Mouse (Mus musculus) limb, embryonic 13.5 days (tissue): ENCODE measurements around the gene Gnb2. TPM values are rescaled to one million over a fixed set of nuclear protein-coding genes. Genes with fewer than 3 reads are reported as not detected.

ENCODE experiments used
- ATAC-seq: fragments of 200-750 bp; cut with Nextera tagmentation; 2 replicates; pipeline ENCODE4 v1.8.0; 2017; ENCODE audit warnings: low read depth, moderate number of reproducible peaks, moderate TSS enrichment; ENCODE audit not compliant: low FRiP score
- H3K27ac ChIP-seq: fragments of 300-500 bp; sonication (generic); 2 replicates; pipeline ENCODE4 v1.5.1; 2015; ENCODE audit warnings: inconsistent platforms, mild to moderate bottlenecking, moderate library complexity
- H3K27me3 ChIP-seq: fragments of 300-500 bp; sonication (generic); 2 replicates; pipeline ENCODE4 v1.6.1; 2015; ENCODE audit warnings: mild to moderate bottlenecking, inconsistent platforms
- H3K36me3 ChIP-seq: fragments of 300-500 bp; sonication (generic); 2 replicates; pipeline ENCODE4 v1.6.1; 2015; ENCODE audit warnings: inconsistent platforms, mild to moderate bottlenecking, moderate library complexity
- H3K4me1 ChIP-seq: fragments of 300-500 bp; sonication (generic); 2 replicates; pipeline ENCODE4 v1.6.1; 2015; ENCODE audit warnings: inconsistent platforms
- H3K4me2 ChIP-seq: fragments of 300-500 bp; sonication (generic); replicated peaks from 2 replicates; pipeline ENCODE4 v1.6.1; 2015; ENCODE audit warnings: inconsistent platforms, mild to moderate bottlenecking, moderate library complexity
- H3K4me3 ChIP-seq: fragments of 300-500 bp; sonication (generic); 2 replicates; pipeline ENCODE4 v1.5.1; 2015; ENCODE audit warnings: moderate library complexity, mild to moderate bottlenecking, inconsistent platforms
- H3K9ac ChIP-seq: fragments of 300-500 bp; sonication (generic); 2 replicates; pipeline ENCODE4 v1.6.1; 2015; ENCODE audit warnings: mild to moderate bottlenecking, inconsistent platforms
- H3K9me3 ChIP-seq: fragments of 300-500 bp; sonication (generic); 2 replicates; pipeline ENCODE4 v1.6.1; 2016; ENCODE audit warnings: inconsistent platforms
- WGBS: fragments of 180-500 bp; shearing (Covaris S2); methylation state at CpG from one replicate; pipeline ENCODE4 v1.1.7; 2015; 5-methylcytosine and 5-hydroxymethylcytosine counted together
- polyA plus RNA-seq: library from polyadenylated mRNA; unstranded; fragments of >200 nt; fragmentation: Nextera tagmentation; extraction: Ambion mirVana; gene quantifications from 2 replicates; pipeline ENCODE4 v1.2.1, GENCODE M21; 2015

Gene Gnb2
- polyA plus RNA-seq, 1 experiment from 2014 or later = 343 TPM

- no peaks in the 10 kb centered on the region for H3K27me3 ChIP-seq
- peaks cover 4% of the 10 kb centered on the region; the same call in 1 of the 2 replicates for H3K4me1 ChIP-seq
- no peak for ATAC-seq
- H3K9ac ChIP-seq = no peak overlapping the region
- H3K9me3 ChIP-seq = no peaks in the 10 kb centered on the region
- no peak overlapping the region for H3K27ac ChIP-seq
- no peaks in the 10 kb centered on the region for H3K36me3 ChIP-seq
- WGBS = 55% methylated on average over 4 of the region's 4 CpGs
- H3K4me2 ChIP-seq = no peak overlapping the region
- H3K4me3 ChIP-seq = no peak overlapping the region
Measured at GRCm38 (mm10) chr5:137537461-137537860, 4.2 kb upstream of the Gnb2 start.

DNA sequence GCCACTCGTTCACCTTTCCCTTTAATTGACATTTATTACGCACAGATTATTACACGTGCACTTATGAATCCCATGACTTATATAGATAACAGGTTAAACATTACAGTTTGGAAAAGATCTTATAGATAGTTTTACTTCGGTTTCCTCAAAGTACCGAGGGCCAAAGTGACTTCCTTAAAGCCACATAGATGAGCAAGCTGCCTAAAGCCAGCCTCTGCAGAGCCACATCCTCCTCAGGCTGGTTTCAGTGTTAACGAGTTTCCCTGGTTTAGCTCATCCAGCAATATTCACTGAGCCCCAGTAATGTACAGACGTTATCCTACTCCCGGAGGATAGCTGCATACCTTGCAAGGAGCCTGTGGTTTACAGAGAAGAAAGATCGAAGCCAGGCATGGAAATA, 2.0 kb upstream of the Gnb2 start:
- Histone ChIP-seq H3K9ac (no peak overlapping the region), H3K4me3 (no peak overlapping the region), H3K36me3 (no peaks in the 10 kb centered on the region), H3K9me3 (no peaks in the 10 kb centered on the region), H3K27me3 (no peaks in the 10 kb centered on the region), H3K4me1 (peaks cover 7% of the 10 kb centered on the region), H3K4me2 (no peak overlapping the region), H3K27ac (no peak overlapping the region)
- ATAC-seq = no peak
- 75% methylated on average over 9 of the region's 9 CpGs for WGBS

DNA sequence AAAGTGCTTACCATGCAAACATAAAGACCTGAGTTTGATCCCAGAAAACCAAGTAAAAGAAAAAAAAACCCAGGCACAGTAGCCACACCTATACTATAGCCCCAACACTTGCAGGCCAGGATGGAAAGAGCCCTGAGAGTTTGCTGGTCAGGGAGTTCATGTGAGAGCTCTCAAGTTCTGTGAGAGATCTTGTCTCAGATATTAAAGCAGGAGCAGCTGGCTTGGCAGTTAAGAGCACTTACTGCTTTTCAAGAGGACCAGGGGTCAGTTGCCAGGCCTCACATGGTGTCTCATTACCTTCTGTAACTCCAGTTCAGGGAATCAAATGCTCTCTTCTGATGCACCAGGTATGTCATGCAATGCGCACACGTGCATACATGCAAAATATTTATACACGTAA, 1.5 kb upstream of the Gnb2 start:
- no peak overlapping the region for H3K9ac ChIP-seq
- no peak overlapping the region for H3K4me3 ChIP-seq
- H3K9me3 ChIP-seq = no peaks in the 10 kb centered on the region
- no peak overlapping the region for H3K4me2 ChIP-seq
- peaks cover 5% of the 10 kb centered on the region for H3K36me3 ChIP-seq
- H3K4me1 ChIP-seq = peaks cover 12% of the 10 kb centered on the region
- no peak for ATAC-seq
- WGBS = 91% methylated on average over 3 of the region's 3 CpGs
- H3K27ac ChIP-seq = no peak overlapping the region
- no peaks in the 10 kb centered on the region for H3K27me3 ChIP-seq

DNA sequence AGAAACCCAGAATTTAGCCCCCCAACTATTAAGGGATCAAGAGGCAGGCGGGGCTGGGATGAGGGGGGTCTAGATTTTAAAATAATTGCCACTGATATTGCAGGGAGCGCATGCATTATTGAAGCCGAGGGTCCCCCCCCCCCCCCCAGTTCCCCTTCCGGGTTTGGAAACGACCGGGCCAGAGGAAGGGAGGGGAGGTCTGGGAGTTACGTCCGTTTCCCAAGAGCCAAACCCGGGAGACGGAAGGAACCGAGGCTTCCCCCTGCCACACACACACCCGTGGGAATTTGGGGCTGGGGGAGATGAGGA, 548 bp downstream of the Gnb2 start:
- Histone ChIP-seq H3K4me1 (peaks cover 25% of the 10 kb centered on the region), H3K4me2 (peak overlapping the region; percentile 98), H3K9me3 (no peaks in the 10 kb centered on the region), H3K36me3 (peaks cover 25% of the 10 kb centered on the region), H3K27me3 (no peaks in the 10 kb centered on the region), H3K9ac (peak overlapping the region; percentile 93), H3K27ac (peak overlapping the region; percentile 95), H3K4me3 (peak overlapping the region; percentile 86)
- 0% methylated on average over 9 of the region's 12 CpGs for WGBS
- peak; percentile 3; the same call in 1 of the 2 replicates for ATAC-seq

DNA sequence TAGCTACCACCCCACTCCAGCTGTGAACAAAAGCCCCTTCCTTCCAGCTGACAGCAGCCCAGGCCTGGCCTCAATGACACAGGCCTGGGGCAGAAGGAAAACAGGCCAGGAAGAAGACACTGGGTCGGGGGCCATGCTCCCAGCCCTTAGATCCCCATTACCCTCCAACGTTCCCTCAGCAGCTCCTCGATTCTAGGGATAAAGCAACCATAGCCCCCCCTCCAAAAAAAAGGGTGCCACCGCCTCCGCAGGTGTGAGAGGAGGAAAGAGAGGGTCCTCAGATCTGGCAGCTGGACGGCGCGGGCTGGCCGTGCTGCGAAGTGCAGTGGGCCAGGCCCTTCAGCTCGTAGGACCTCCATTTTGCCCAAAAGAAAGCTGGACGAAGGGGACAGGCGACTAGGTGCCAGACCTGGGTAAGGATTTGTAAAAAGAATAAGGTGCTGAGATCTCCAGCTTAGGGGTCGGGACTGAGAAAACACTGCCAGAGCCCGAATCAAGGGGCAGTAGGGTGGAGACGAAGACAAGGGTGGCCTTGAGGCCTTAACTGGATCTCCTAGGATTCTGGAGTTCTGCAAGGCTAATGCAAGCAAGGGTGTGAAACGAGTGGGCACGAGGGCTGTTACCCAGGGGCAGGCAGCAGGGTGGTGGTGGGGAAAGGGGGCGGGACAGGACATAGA, 1.0 kb downstream of the Gnb2 start:
- H3K9me3 ChIP-seq = no peaks in the 10 kb centered on the region
- ATAC-seq = no peak
- peak overlapping the region; percentile 98 for H3K4me2 ChIP-seq
- under 1% methylated on average over 19 of the region's 19 CpGs for WGBS
- H3K9ac ChIP-seq = peak overlapping the region; percentile 93
- peaks cover 30% of the 10 kb centered on the region for H3K36me3 ChIP-seq
- H3K27ac ChIP-seq = peak overlapping the region; percentile 95
- no peaks in the 10 kb centered on the region for H3K27me3 ChIP-seq
- peak overlapping the region; percentile 86 for H3K4me3 ChIP-seq
- peaks cover 30% of the 10 kb centered on the region for H3K4me1 ChIP-seq

GRCm38 (mm10) chr5:137531414-137532130, 1.7 kb downstream of the Gnb2 start:
- under 1% methylated on average over 51 of the region's 51 CpGs for WGBS
- H3K36me3 ChIP-seq = peaks cover 33% of the 10 kb centered on the region
- H3K27ac ChIP-seq = peak overlapping the region; percentile 95
- no peaks in the 10 kb centered on the region for H3K27me3 ChIP-seq
- H3K4me1 ChIP-seq = peaks cover 32% of the 10 kb centered on the region
- H3K9ac ChIP-seq = peak overlapping the region; percentile 93
- H3K9me3 ChIP-seq = no peaks in the 10 kb centered on the region
- H3K4me3 ChIP-seq = peak overlapping the region; percentile 86
- H3K4me2 ChIP-seq = peak overlapping the region; percentile 98
- ATAC-seq = peak; percentile 0; the same call in 1 of the 2 replicates

DNA sequence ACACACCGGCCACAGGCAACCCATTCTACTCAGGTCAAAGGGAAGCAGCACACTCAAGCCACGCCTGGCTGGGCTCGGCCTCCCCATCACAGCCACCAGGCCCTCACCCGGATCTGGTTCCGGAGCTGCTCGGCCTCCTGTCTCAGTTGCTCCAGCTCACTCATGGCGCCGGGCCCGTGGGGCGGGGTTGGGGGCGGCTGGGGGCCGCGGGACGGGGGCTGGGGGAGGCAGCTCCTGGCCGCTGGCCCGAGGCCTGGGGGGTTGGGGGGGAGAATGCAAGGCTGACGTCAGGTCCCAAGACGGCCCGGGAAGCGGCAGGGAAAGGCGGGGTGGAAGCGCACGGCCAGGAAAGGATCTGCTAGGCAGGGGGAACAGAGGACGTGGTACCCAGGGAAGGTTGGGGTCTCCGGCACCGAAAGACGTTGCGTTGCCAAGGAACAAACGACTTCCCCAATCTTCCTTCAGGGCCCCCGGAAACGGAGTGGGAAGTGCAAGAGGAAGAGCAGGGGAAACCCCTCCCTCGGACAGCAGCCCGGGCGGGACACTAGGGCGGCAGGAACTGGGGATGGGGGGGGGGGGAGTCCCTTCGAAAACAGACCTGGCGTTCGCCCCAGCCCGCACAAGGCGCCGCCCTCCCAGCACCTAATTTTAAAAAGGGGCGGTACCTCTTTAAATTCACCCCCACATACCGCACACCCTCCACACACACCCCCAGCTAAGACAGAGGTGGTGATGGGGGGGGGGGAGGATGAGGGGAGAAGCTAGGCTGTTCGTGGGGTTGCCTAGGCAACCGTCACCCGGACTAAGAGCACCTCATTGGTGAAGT, 2.5 kb downstream of the Gnb2 start:
- Histone ChIP-seq H3K27ac (peak overlapping the region; percentile 95), H3K4me1 (peaks cover 38% of the 10 kb centered on the region), H3K9ac (peak overlapping the region; percentile 93), H3K27me3 (no peaks in the 10 kb centered on the region), H3K4me3 (peak overlapping the region; percentile 86), H3K4me2 (peak overlapping the region; percentile 98), H3K9me3 (no peaks in the 10 kb centered on the region), H3K36me3 (peaks cover 40% of the 10 kb centered on the region)
- WGBS = 0% methylated on average over 44 of the region's 46 CpGs
- peak; percentile 38 for ATAC-seq

DNA sequence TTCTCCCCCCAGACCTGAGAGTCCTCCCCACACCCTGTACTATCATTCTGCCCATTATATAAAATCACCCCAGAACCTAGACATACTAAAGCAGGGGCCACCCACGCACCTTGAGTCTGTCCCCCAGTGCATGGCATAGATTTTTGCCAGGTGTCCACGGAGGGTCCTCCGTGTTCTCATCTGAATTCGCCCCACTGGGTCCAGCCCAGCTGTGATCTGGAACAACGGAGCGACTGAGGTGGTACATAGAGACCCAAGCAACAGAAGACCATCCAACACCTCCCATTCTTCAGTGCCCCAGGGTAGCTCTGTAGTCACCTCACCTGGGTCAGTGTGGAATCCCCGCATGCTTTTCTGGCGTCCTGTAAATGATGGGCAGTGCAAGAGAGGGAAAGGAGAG, 3.2 kb downstream of the Gnb2 start:
- Histone ChIP-seq H3K36me3 (peaks cover 47% of the 10 kb centered on the region), H3K4me1 (peaks cover 38% of the 10 kb centered on the region), H3K27me3 (no peaks in the 10 kb centered on the region), H3K4me2 (peak overlapping the region; percentile 98), H3K4me3 (peak overlapping the region; percentile 86), H3K27ac (peak overlapping the region; percentile 95), H3K9ac (peak overlapping the region; percentile 93), H3K9me3 (no peaks in the 10 kb centered on the region)
- WGBS = 73% methylated on average over 8 of the region's 8 CpGs
- no peak for ATAC-seq

DNA sequence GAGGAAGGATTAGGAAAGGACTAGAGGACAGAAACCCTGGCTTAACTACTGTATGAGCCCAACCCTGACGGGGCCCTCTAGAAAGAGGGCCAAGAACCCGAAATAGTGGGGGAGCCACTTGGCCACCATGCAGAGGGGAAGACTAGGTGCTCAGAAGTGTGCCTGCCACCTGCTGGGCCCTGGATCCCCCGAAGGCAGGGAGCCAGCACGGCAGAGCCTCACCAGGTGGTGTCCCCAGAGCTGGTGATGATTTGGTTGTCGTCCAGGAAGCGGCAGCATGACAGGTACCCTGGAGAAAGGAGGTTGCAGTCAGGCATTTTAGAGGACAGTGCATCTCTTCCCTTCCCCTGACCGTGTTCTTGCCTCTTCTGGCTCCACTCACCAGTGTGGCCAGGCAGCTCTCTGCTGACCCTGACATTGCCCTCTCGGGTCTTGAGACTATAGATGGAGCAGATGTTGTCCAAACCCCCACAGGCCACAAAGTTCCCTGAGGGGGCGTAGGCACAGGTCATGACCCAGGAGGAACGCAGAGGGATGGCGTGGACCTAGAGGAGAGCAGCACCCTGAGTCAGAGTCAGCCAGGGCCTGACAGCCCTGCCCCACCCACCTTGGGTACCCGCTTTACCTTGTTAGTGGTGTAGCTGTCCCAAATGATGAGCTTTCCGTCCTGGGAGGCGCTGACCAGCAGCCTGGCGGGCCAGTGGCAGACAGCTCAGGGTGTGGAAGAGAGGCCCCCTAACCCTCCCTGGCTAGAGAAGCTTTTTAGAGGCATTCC, 3.9 kb downstream of the Gnb2 start:
- H3K36me3 ChIP-seq = peaks cover 53% of the 10 kb centered on the region
- peak overlapping the region; percentile 98 for H3K4me2 ChIP-seq
- H3K27ac ChIP-seq = peak overlapping the region; percentile 95; the same call in 1 of the 2 replicates
- H3K27me3 ChIP-seq = no peaks in the 10 kb centered on the region
- ATAC-seq = no peak
- WGBS = 67% methylated on average over 15 of the region's 15 CpGs
- H3K4me3 ChIP-seq = peak overlapping the region; percentile 86
- H3K9ac ChIP-seq = peak overlapping the region; percentile 93; the same call in 1 of the 2 replicates
- peaks cover 38% of the 10 kb centered on the region for H3K4me1 ChIP-seq
- H3K9me3 ChIP-seq = no peaks in the 10 kb centered on the region

DNA sequence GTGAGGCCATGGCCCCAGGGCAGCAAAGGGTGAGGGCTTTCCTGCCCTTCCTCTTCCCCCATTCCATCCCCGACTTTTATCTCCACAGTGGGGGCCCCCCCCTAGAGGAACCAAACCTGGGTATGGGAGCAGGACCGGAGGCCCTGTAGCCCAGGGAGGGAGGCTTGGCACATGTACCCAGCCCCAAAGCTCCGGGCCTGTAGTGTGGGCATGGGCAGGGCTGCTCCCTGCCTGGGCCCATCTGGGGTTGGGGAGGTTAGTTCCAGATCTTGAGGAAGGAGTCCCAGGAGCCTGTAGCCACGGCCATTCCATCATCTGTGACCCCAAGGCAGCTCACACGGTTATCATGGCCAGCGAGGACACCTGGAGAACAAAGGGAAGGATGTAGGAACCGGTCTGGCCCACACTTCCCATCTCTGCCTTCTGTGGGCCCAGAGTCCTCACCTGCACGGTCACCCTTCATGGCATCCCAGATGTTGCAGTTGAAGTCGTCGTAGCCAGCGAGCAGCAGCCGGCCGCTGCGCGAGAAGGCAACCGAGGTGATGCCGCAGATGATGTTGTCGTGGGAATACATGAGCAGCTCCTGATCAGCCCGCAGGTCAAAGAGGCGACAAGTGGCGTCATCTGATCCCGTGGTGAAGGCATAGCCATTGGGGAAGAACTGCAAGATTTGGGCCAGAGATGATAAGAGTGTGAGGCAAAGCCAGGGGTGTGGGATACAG, 4.9 kb downstream of the Gnb2 start:
- Histone ChIP-seq H3K9ac (peak overlapping the region; percentile 43; the same call in 1 of the 2 replicates), H3K27me3 (no peaks in the 10 kb centered on the region), H3K4me1 (peaks cover 35% of the 10 kb centered on the region), H3K36me3 (peaks cover 63% of the 10 kb centered on the region), H3K4me3 (no peak overlapping the region), H3K27ac (no peak overlapping the region), H3K9me3 (no peaks in the 10 kb centered on the region), H3K4me2 (no peak overlapping the region)
- WGBS = 85% methylated on average over 22 of the region's 22 CpGs
- no peak for ATAC-seq

DNA sequence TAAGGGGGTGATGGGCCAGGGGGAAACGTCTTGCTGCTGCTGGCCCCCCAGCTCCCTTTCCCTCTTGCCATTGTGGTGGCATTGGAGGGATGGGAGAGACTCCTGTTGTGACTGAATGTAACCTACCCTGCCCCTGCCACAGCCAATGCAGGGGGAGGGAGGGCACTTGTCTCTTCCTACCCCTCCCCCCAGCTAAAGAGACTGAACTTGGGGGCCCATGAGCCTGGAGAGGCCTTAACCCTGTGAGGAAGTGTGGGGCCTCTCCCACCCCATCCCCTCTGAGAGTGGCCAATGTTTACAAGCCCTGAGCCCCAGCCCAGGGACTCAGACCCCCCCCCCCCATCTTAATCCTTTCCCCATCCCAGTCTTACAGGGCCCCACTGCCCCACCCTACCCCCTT, 5.9 kb downstream of the Gnb2 start:
- 47% methylated on average over 1 of the region's 1 CpGs for WGBS

More for the DNA sequence above, 5.9 kb downstream of the Gnb2 start:
- H3K4me1 ChIP-seq = peaks cover 35% of the 10 kb centered on the region
- ATAC-seq = no peak
- H3K4me2 ChIP-seq = no peak overlapping the region
- H3K36me3 ChIP-seq = peaks cover 73% of the 10 kb centered on the region
- no peak overlapping the region for H3K9ac ChIP-seq
- H3K27me3 ChIP-seq = no peaks in the 10 kb centered on the region
- no peak overlapping the region for H3K27ac ChIP-seq
- H3K4me3 ChIP-seq = no peak overlapping the region
- H3K9me3 ChIP-seq = no peaks in the 10 kb centered on the region
